Mouse (Mus musculus): Measurements from ENCODE around the gene Vash2. TPM values are rescaled to one million over a fixed set of nuclear protein-coding genes. Genes with fewer than 3 reads are reported as not detected.

Vash2 gene
- polyA plus RNA-seq, 1 experiment = not detected

- Histone ChIP-seq H3K4me3 (replicated peaks; ENCODE audit: control insufficient read depth, low read depth, low read length) (no peak overlapping the region), H3K4me1 (ENCODE audit: control insufficient read depth, insufficient read depth, low read length) (no peaks in the 10 kb centered on the region), H3K27ac (ENCODE audit: control insufficient read depth, insufficient read depth, low read depth, low read length, poor library complexity) (no peak overlapping the region)
- TF ChIP-seq POLR2A (IDR thresholded peaks at IDR 0.05; ENCODE audit: borderline replicate concordance, control insufficient read depth, low read depth, low read length) = no peak
- TF ChIP-seq CTCF (IDR thresholded peaks at IDR 0.05; ENCODE audit: control insufficient read depth, insufficient read depth, low read length) = no peak
- WGBS = 62% methylated on average over 14 of the region's 14 CpGs
Measured at GRCm38 (mm10) chr1:190971708-190972610, 7.1 kb downstream of the Vash2 start.

- Histone ChIP-seq H3K27ac (ENCODE audit: control insufficient read depth, insufficient read depth, low read depth, low read length, poor library complexity) (no peak overlapping the region), H3K4me1 (ENCODE audit: control insufficient read depth, insufficient read depth, low read length) (no peaks in the 10 kb centered on the region), H3K4me3 (replicated peaks; ENCODE audit: control insufficient read depth, low read depth, low read length) (no peak overlapping the region)
- no peak for TF ChIP-seq CTCF (IDR thresholded peaks at IDR 0.05; ENCODE audit: control insufficient read depth, insufficient read depth, low read length)
- TF ChIP-seq POLR2A (IDR thresholded peaks at IDR 0.05; ENCODE audit: borderline replicate concordance, control insufficient read depth, low read depth, low read length) = no peak
- WGBS = 83% methylated on average over 7 of the region's 7 CpGs
Measured at GRCm38 (mm10) chr1:190968010-190968409, 11.1 kb downstream of the Vash2 start.

GRCm38 (mm10) chr1:190964992-190965780 is 13.9 kb downstream of the Vash2 start:
- WGBS = 77% methylated on average over 15 of the region's 15 CpGs
- Histone ChIP-seq H3K4me3 (replicated peaks; ENCODE audit: control insufficient read depth, low read depth, low read length) (no peak overlapping the region), H3K4me1 (ENCODE audit: control insufficient read depth, insufficient read depth, low read length) (no peaks in the 10 kb centered on the region), H3K27ac (ENCODE audit: control insufficient read depth, insufficient read depth, low read depth, low read length, poor library complexity) (no peak overlapping the region)
- TF ChIP-seq POLR2A (IDR thresholded peaks at IDR 0.05; ENCODE audit: borderline replicate concordance, control insufficient read depth, low read depth, low read length) = no peak
- TF ChIP-seq CTCF (IDR thresholded peaks at IDR 0.05; ENCODE audit: control insufficient read depth, insufficient read depth, low read length) = no peak

- Histone ChIP-seq H3K4me3 (replicated peaks; ENCODE audit: control insufficient read depth, low read depth, low read length) (no peak overlapping the region), H3K4me1 (ENCODE audit: control insufficient read depth, insufficient read depth, low read length) (no peaks in the 10 kb centered on the region), H3K27ac (ENCODE audit: control insufficient read depth, insufficient read depth, low read depth, low read length, poor library complexity) (no peak overlapping the region)
- TF ChIP-seq CTCF (IDR thresholded peaks at IDR 0.05; ENCODE audit: control insufficient read depth, insufficient read depth, low read length) (no peak), POLR2A (IDR thresholded peaks at IDR 0.05; ENCODE audit: borderline replicate concordance, control insufficient read depth, low read depth, low read length) (no peak)
- WGBS = 90% methylated on average over 3 of the region's 3 CpGs
Measured at GRCm38 (mm10) chr1:190962760-190963159, 16.3 kb downstream of the Vash2 start.

- TF ChIP-seq CTCF (IDR thresholded peaks at IDR 0.05; ENCODE audit: control insufficient read depth, insufficient read depth, low read length) = no peak
- TF ChIP-seq POLR2A (IDR thresholded peaks at IDR 0.05; ENCODE audit: borderline replicate concordance, control insufficient read depth, low read depth, low read length) = no peak
- 52% methylated on average over 5 of the region's 5 CpGs for WGBS
- Histone ChIP-seq H3K4me1 (ENCODE audit: control insufficient read depth, insufficient read depth, low read length) (no peaks in the 10 kb centered on the region), H3K4me3 (replicated peaks; ENCODE audit: control insufficient read depth, low read depth, low read length) (no peak overlapping the region), H3K27ac (ENCODE audit: control insufficient read depth, insufficient read depth, low read depth, low read length, poor library complexity) (no peak overlapping the region)
Measured at GRCm38 (mm10) chr1:190958821-190959220, 20.3 kb downstream of the Vash2 start.

- Histone ChIP-seq H3K27ac (ENCODE audit: control insufficient read depth, insufficient read depth, low read depth, low read length, poor library complexity) (no peak overlapping the region), H3K4me1 (ENCODE audit: control insufficient read depth, insufficient read depth, low read length) (no peaks in the 10 kb centered on the region), H3K4me3 (replicated peaks; ENCODE audit: control insufficient read depth, low read depth, low read length) (no peak overlapping the region)
- 75% methylated on average over 3 of the region's 3 CpGs for WGBS
- TF ChIP-seq CTCF (IDR thresholded peaks at IDR 0.05; ENCODE audit: control insufficient read depth, insufficient read depth, low read length) = no peak
- no peak for TF ChIP-seq POLR2A (IDR thresholded peaks at IDR 0.05; ENCODE audit: borderline replicate concordance, control insufficient read depth, low read depth, low read length)
Measured at GRCm38 (mm10) chr1:190953009-190953408, 26.1 kb downstream of the Vash2 start.

- WGBS = 62% methylated on average over 5 of the region's 5 CpGs
- TF ChIP-seq CTCF (IDR thresholded peaks at IDR 0.05; ENCODE audit: control insufficient read depth, insufficient read depth, low read length) = no peak
- TF ChIP-seq POLR2A (IDR thresholded peaks at IDR 0.05; ENCODE audit: borderline replicate concordance, control insufficient read depth, low read depth, low read length) = no peak
- Histone ChIP-seq H3K4me1 (ENCODE audit: control insufficient read depth, insufficient read depth, low read length) (no peaks in the 10 kb centered on the region), H3K4me3 (replicated peaks; ENCODE audit: control insufficient read depth, low read depth, low read length) (no peak overlapping the region), H3K27ac (ENCODE audit: control insufficient read depth, insufficient read depth, low read depth, low read length, poor library complexity) (no peak overlapping the region)
Measured at GRCm38 (mm10) chr1:190951014-190951413, 28.1 kb downstream of the Vash2 start.

GRCm38 (mm10) chr1:190948846-190949245 is 30.2 kb downstream of the Vash2 start:
- no peaks in the 10 kb centered on the region for H3K4me1 ChIP-seq (ENCODE audit: control insufficient read depth, insufficient read depth, low read length)
- no peak overlapping the region for H3K4me3 ChIP-seq (replicated peaks; ENCODE audit: control insufficient read depth, low read depth, low read length)
- TF ChIP-seq CTCF (IDR thresholded peaks at IDR 0.05; ENCODE audit: control insufficient read depth, insufficient read depth, low read length) (no peak), POLR2A (IDR thresholded peaks at IDR 0.05; ENCODE audit: borderline replicate concordance, control insufficient read depth, low read depth, low read length) (no peak)
- H3K27ac ChIP-seq (ENCODE audit: control insufficient read depth, insufficient read depth, low read depth, low read length, poor library complexity) = no peak overlapping the region
- 92% methylated on average over 17 of the region's 17 CpGs for WGBS

Data from bone marrow, adult 2 months (tissue).